Mouse (Mus musculus): ENCODE results near the gene Clec12b. TPM values are rescaled to one million over a fixed set of nuclear protein-coding genes. Genes with fewer than 3 reads are reported as not detected.
A peak's percentile ranks its signal among the peaks of the same experiment; 100 is the strongest.

The Clec12b gene
- total and polyA plus RNA-seq, 2 experiments from 2014 or later: 0.23 TPM; not detected in 1

GRCm38 (mm10) chr6:129385000-129385399 lies 674 bp downstream of the Clec12b start:
- no peak for ATAC-seq (ENCODE audit: low FRiP score)
- Histone ChIP-seq H3K9ac (replicated peaks; ENCODE audit: low read length, poor library complexity, severe bottlenecking) (no peak overlapping the region), H3K27me3 (ENCODE audit: insufficient read depth, low read length) (no peaks in the 10 kb centered on the region), H3K4me3 (ENCODE audit: low read depth, low read length) (no peak overlapping the region), H3K27ac (ENCODE audit: low read depth, low read length) (no peak overlapping the region), H3K4me1 (ENCODE audit: insufficient read depth, low read length) (no peaks in the 10 kb centered on the region), H3K9me3 (ENCODE audit: low read length) (no peaks in the 10 kb centered on the region), H3K4me2 (ENCODE audit: low read depth, low read length, poor library complexity, severe bottlenecking) (no peak overlapping the region), H3K36me3 (ENCODE audit: insufficient read depth, low read length) (no peaks in the 10 kb centered on the region)
- WGBS: 71% methylated on average over 4 of the region's 4 CpGs
- peak; percentile 48 for DNase-seq (ENCODE audit: low spot score)
- TF ChIP-seq CTCF (IDR thresholded peaks at IDR 0.05): no peak

DNA sequence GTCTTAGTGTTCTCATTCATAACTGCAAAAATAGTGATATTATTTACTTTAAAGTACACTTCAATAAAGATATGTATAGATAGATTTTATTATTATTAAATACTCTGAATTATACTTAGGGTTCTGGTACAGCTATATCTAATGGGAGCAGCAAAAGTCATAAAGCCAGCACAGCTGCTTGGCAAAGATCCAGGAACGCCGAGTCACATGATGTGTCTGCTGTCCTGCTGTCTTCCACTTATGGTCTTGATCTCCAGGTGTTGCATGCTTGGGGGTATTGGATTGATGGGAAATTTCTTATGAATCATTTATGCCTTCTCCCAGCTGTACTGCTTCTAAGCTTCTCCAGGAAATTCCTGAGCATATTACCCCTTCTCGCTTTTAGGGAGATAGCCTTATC lies 2.2 kb downstream of the Clec12b start:
- WGBS: 85% methylated on average over 3 of the region's 3 CpGs
- no peak for TF ChIP-seq CTCF (IDR thresholded peaks at IDR 0.05)
- H3K4me2 ChIP-seq (ENCODE audit: low read depth, low read length, poor library complexity, severe bottlenecking): no peak overlapping the region
- no peaks in the 10 kb centered on the region for H3K4me1 ChIP-seq (ENCODE audit: insufficient read depth, low read length)
- H3K27me3 ChIP-seq (ENCODE audit: insufficient read depth, low read length): no peaks in the 10 kb centered on the region
- ATAC-seq (ENCODE audit: low FRiP score) (no peak), DNase-seq (ENCODE audit: low spot score) (no peak)
- H3K9me3 ChIP-seq (ENCODE audit: low read length): no peaks in the 10 kb centered on the region
- H3K4me3 ChIP-seq (ENCODE audit: low read depth, low read length): no peak overlapping the region
- no peaks in the 10 kb centered on the region for H3K36me3 ChIP-seq (ENCODE audit: insufficient read depth, low read length)
- H3K27ac ChIP-seq (ENCODE audit: low read depth, low read length): no peak overlapping the region
- H3K9ac ChIP-seq (replicated peaks; ENCODE audit: low read length, poor library complexity, severe bottlenecking): no peak overlapping the region

- Histone ChIP-seq H3K9me3 (ENCODE audit: low read length) (no peaks in the 10 kb centered on the region), H3K9ac (replicated peaks; ENCODE audit: low read length, poor library complexity, severe bottlenecking) (no peak overlapping the region), H3K27ac (ENCODE audit: low read depth, low read length) (no peak overlapping the region), H3K27me3 (ENCODE audit: insufficient read depth, low read length) (no peaks in the 10 kb centered on the region), H3K4me2 (ENCODE audit: low read depth, low read length, poor library complexity, severe bottlenecking) (no peak overlapping the region), H3K36me3 (ENCODE audit: insufficient read depth, low read length) (no peaks in the 10 kb centered on the region), H3K4me1 (ENCODE audit: insufficient read depth, low read length) (no peaks in the 10 kb centered on the region), H3K4me3 (ENCODE audit: low read depth, low read length) (no peak overlapping the region)
- DNase-seq (ENCODE audit: low spot score): no peak
- 69% methylated on average over 1 of the region's 1 CpGs for WGBS
- TF ChIP-seq CTCF (IDR thresholded peaks at IDR 0.05): no peak
- no peak for ATAC-seq (ENCODE audit: low FRiP score)
Measured at GRCm38 (mm10) chr6:129381736-129382135, 3.9 kb downstream of the Clec12b start.

DNA sequence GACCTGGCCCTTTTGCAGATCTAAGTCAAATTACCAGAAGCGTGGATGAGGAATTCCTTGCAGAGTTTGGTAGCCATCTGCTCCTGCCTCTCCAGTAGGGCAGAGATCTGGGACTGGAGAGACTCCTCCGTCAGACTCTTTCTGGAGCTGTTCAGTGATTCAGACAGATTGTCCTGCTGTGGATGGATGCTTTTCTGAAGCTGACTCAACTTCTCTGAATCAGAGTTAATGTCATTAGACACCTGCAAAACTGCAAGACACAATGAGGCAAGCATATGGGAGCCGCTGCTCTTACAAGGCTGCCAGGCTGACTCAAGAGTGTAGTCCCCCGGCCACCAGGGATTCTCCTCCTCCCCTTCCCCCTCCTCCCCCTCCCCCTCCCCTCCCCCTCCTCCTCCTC lies 5.2 kb downstream of the Clec12b start:
- Histone ChIP-seq H3K4me3 (ENCODE audit: low read depth, low read length) (no peak overlapping the region), H3K36me3 (ENCODE audit: insufficient read depth, low read length) (no peaks in the 10 kb centered on the region), H3K4me1 (ENCODE audit: insufficient read depth, low read length) (no peaks in the 10 kb centered on the region), H3K4me2 (ENCODE audit: low read depth, low read length, poor library complexity, severe bottlenecking) (no peak overlapping the region), H3K27me3 (ENCODE audit: insufficient read depth, low read length) (no peaks in the 10 kb centered on the region), H3K27ac (ENCODE audit: low read depth, low read length) (no peak overlapping the region), H3K9me3 (ENCODE audit: low read length) (no peaks in the 10 kb centered on the region), H3K9ac (replicated peaks; ENCODE audit: low read length, poor library complexity, severe bottlenecking) (no peak overlapping the region)
- ATAC-seq (ENCODE audit: low FRiP score) (no peak; the same call in 1 of the 2 replicates), DNase-seq (ENCODE audit: low spot score) (peak; percentile 56)
- 68% methylated on average over 4 of the region's 4 CpGs for WGBS
- TF ChIP-seq CTCF (IDR thresholded peaks at IDR 0.05): no peak

DNA sequence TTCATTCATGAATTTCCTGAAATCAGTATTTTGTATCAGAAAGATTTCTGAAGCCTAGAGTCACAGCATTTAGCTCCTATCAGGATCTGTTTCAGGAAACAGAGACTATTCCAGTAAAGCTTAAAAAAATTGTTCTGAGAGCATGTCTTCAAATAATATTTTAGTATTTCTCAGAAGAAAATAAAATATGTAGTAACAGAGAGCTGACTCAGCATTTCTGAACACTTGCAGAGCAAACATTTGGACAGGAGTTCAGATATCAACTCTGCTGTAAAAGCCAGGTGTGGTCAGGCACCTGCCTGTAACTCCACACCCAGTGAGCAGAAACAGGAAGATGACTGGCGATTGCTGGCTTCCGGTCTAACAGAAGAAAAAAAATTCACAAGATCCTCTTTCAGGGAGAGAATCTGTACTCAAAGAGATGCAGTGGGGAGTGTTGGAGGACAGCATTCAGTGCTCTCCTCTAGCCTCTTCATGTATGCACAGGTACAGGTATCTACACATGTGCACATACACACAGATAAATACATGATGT lies 10.7 kb downstream of the Clec12b start:
- Histone ChIP-seq H3K27me3 (ENCODE audit: insufficient read depth, low read length) (no peaks in the 10 kb centered on the region), H3K9me3 (ENCODE audit: low read length) (no peaks in the 10 kb centered on the region), H3K36me3 (ENCODE audit: insufficient read depth, low read length) (no peaks in the 10 kb centered on the region), H3K27ac (ENCODE audit: low read depth, low read length) (no peak overlapping the region), H3K4me3 (ENCODE audit: low read depth, low read length) (no peak overlapping the region), H3K9ac (replicated peaks; ENCODE audit: low read length, poor library complexity, severe bottlenecking) (no peak overlapping the region), H3K4me1 (ENCODE audit: insufficient read depth, low read length) (no peaks in the 10 kb centered on the region), H3K4me2 (ENCODE audit: low read depth, low read length, poor library complexity, severe bottlenecking) (no peak overlapping the region)
- TF ChIP-seq CTCF (IDR thresholded peaks at IDR 0.05): no peak
- ATAC-seq (ENCODE audit: low FRiP score) (no peak), DNase-seq (ENCODE audit: low spot score) (no peak)
- WGBS: 83% methylated on average over 2 of the region's 2 CpGs

- H3K36me3 ChIP-seq (ENCODE audit: insufficient read depth, low read length): no peaks in the 10 kb centered on the region
- no peak for TF ChIP-seq CTCF (IDR thresholded peaks at IDR 0.05)
- H3K4me3 ChIP-seq (ENCODE audit: low read depth, low read length): no peak overlapping the region
- no peak for DNase-seq (ENCODE audit: low spot score)
- no peaks in the 10 kb centered on the region for H3K9me3 ChIP-seq (ENCODE audit: low read length)
- H3K27ac ChIP-seq (ENCODE audit: low read depth, low read length): no peak overlapping the region
- no peaks in the 10 kb centered on the region for H3K27me3 ChIP-seq (ENCODE audit: insufficient read depth, low read length)
- H3K4me1 ChIP-seq (ENCODE audit: insufficient read depth, low read length): no peaks in the 10 kb centered on the region
- H3K9ac ChIP-seq (replicated peaks; ENCODE audit: low read length, poor library complexity, severe bottlenecking): no peak overlapping the region
- no peak for ATAC-seq (ENCODE audit: low FRiP score)
- 74% methylated on average over 7 of the region's 7 CpGs for WGBS
- no peak overlapping the region for H3K4me2 ChIP-seq (ENCODE audit: low read depth, low read length, poor library complexity, severe bottlenecking)
Measured at GRCm38 (mm10) chr6:129369374-129370132, 16.1 kb downstream of the Clec12b start.

Data from midbrain, postnatal 0 days (tissue).